Mouse (Mus musculus): Measurements from ENCODE around the gene Add1.

DNA sequence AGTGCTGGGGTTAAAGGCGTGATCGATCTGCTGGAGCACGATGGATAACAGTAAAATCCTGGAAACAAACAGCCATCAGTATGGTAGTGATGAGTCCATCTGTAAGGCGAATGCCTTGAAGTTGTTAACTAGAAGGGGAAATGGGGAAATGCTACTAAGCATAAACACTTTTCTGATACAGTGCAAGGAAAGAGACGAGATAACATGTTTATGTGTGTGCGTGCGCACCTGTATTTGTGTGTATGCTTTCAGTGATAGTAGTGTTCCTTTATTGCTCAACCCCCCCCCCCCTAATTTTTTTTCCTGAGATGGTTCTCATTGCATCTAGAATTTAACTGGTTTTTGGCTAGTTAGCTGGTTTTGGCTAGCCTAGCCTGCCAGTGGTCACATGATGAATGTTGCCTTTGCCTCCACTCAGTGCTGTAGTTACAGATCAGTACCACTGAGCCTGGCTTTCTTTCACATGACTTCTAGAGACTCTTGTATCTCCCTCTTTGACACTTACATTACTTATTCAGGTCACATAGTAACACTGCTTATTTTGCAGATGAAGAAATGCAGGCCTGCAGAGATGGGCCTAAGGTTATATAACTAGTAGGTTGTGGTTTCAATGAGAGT lies 4.7 kb downstream of the Add1 start:
- TF ChIP-seq CTCF (IDR thresholded peaks at IDR 0.05; ENCODE audit: low read depth): no peak
- no peak for TF ChIP-seq EP300 (IDR thresholded peaks at IDR 0.05; ENCODE audit: low read depth)

Data from heart, postnatal 0 days (tissue).